Mouse (Mus musculus): ENCODE results near the gene Lad1. TPM values are rescaled to one million over a fixed set of nuclear protein-coding genes. Genes with fewer than 3 reads are reported as not detected.

Gene Lad1
- polyA plus RNA-seq, 1 experiment from 2014 or later: 3.2 TPM

DNA sequence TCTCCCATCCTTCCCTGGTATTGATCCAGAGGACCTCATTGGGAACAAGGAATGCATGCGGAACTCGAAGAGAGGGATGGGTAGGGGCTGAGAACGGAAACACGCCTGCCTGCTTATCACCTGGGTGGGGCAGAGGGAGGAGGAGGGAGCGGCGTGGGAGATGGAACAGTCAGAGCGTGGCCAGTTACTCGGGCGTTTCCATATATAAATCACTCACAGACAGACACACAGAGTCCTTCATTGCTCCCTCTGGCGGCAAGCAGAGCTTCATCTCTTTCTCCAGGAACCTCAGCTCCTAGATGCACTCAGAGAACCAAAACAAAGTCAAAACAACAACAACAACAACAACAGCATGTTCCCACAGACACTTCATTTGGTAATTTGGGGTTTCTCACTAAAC, 29.7 kb upstream of the Lad1 start:
- WGBS: 12% methylated on average over 10 of the region's 10 CpGs
- no peaks in the 10 kb centered on the region for H3K36me3 ChIP-seq
- no peaks in the 10 kb centered on the region for H3K27me3 ChIP-seq
- no peak overlapping the region for H3K9ac ChIP-seq
- peak overlapping the region; percentile 44 for H3K4me2 ChIP-seq
- H3K4me3 ChIP-seq: 0 out of 2 replicates have a peak overlapping the region, but pooled peaks have one; percentile 2
- no peaks in the 10 kb centered on the region for H3K9me3 ChIP-seq (replicated peaks)
- peak overlapping the region; percentile 35; the same call in 1 of the 2 replicates for H3K27ac ChIP-seq
- ATAC-seq (replicated peaks; ENCODE audit: insufficient number of reproducible peaks, insufficient read depth, low FRiP score, low read depth): no peak
- peaks cover 29% of the 10 kb centered on the region for H3K4me1 ChIP-seq (replicated peaks)

DNA sequence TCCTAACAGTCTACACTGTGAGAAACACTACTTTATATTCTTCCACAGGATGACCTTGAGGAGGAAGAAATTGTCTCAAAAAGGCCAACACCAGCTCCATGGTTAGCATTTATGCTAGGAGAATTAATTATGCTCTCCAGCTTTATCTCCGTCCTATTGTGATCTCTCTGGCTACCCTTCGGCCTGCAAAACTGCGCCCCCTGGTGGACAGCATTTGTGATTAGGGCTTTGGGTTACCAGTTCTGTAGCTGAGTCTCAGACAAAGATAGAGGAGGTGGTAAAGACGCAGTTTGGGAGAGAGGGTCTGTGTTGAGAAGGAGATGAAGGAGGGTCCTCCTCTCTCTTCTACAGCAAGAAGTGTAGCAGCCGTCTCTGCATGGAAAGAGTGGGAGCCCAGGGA, 28.6 kb upstream of the Lad1 start:
- no peak overlapping the region for H3K9ac ChIP-seq
- no peak overlapping the region for H3K4me2 ChIP-seq
- H3K36me3 ChIP-seq: no peaks in the 10 kb centered on the region
- no peak overlapping the region for H3K4me3 ChIP-seq
- H3K27me3 ChIP-seq: no peaks in the 10 kb centered on the region
- 11% methylated on average over 5 of the region's 5 CpGs for WGBS
- H3K4me1 ChIP-seq (replicated peaks): peaks cover 40% of the 10 kb centered on the region
- H3K27ac ChIP-seq: no peak overlapping the region
- no peak for ATAC-seq (replicated peaks; ENCODE audit: insufficient number of reproducible peaks, insufficient read depth, low FRiP score, low read depth)
- H3K9me3 ChIP-seq (replicated peaks): no peaks in the 10 kb centered on the region

DNA sequence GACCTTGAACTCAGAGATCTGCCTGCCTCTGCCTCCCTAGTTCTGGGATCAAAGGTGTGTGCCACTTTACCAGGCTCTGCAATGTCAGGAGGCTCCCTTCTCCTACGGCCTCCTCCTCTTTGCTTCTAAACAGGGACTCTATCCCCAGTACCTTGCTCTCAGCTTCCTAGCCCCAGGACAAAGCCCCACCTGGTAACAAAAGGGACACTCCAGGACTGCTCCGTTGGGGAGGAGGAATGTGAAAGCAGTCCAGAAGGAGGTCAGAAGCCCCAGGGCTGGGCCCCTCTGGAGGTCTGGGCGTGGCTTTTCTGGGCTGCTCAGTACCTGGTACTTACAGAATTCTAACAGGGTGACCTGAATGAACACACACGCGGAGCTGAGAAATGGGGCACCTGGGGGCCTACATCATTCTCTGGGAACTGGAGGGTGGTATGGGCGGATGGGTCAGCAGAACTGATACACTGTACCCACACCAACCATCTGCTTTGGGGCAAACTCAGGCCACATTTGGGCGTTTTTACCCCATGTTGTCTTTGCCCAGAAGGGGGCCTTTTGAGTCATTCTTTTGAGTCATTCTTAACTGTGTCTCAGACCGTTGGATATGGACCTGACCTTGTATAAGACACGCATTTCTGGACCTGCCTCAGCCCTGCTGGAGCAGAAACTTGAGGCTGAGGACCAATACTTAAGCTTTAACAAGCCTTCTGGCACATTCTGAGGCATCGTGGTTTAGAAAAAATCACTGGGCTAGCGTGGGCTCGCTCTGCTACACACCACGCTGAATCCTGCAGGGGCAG, 26.1 kb upstream of the Lad1 start:
- no peak overlapping the region for H3K4me2 ChIP-seq
- H3K4me1 ChIP-seq (replicated peaks): peaks cover 65% of the 10 kb centered on the region
- no peak overlapping the region for H3K9ac ChIP-seq
- no peaks in the 10 kb centered on the region for H3K27me3 ChIP-seq
- ATAC-seq (replicated peaks; ENCODE audit: insufficient number of reproducible peaks, insufficient read depth, low FRiP score, low read depth): no peak
- H3K36me3 ChIP-seq: no peaks in the 10 kb centered on the region
- H3K27ac ChIP-seq: no peak overlapping the region
- H3K9me3 ChIP-seq (replicated peaks): no peaks in the 10 kb centered on the region
- WGBS: 73% methylated on average over 13 of the region's 13 CpGs
- no peak overlapping the region for H3K4me3 ChIP-seq

DNA sequence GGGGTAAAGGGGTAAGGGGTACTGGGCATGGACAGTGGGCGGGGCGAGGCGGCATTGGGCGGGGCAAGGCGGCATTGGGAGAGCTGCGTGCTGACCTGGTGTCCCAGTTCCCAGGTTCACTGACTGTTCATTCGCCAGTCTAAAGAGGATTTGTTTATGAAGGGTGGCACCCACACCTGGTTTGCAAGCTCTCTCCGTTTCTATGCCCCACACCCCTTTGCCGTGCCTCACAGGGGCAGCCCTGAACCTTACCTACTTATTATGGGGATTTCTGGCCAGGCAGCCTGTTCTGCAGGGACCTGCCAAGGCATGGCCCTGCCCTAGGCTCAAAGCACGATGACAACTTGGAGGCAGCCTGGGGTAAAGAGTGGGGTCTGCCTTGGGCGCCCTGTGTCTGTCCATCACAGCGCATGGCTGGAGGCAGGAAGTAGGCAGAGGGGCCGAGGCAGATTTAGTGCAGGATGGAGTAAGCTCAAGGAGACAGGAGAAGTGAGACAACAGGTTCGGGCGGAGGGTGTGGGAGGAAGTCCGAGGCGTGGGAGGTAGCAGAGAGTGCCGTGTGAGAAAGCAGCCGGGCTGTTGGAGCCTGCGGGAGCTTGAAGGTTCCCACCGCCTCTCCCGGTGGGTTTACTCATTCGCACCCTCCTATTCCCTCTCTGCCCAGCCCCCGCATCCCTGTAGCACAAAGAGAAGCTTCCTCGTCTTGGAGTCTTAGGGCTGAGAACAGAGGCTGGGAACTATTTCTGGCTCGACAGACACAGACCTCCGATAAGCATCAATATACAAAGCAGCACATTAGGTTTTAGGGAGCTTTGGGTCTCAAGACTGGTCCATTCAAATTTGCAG, 24.8 kb upstream of the Lad1 start:
- Histone ChIP-seq H3K9ac (peak overlapping the region; percentile 56), H3K36me3 (no peaks in the 10 kb centered on the region), H3K4me2 (peak overlapping the region; percentile 66), H3K9me3 (replicated peaks) (no peaks in the 10 kb centered on the region), H3K4me3 (peak overlapping the region; percentile 36), H3K27me3 (no peaks in the 10 kb centered on the region), H3K27ac (peak overlapping the region; percentile 90), H3K4me1 (replicated peaks) (peaks cover 67% of the 10 kb centered on the region)
- peak; percentile 29 for ATAC-seq (replicated peaks; ENCODE audit: insufficient number of reproducible peaks, insufficient read depth, low FRiP score, low read depth)
- 20% methylated on average over 27 of the region's 27 CpGs for WGBS

DNA sequence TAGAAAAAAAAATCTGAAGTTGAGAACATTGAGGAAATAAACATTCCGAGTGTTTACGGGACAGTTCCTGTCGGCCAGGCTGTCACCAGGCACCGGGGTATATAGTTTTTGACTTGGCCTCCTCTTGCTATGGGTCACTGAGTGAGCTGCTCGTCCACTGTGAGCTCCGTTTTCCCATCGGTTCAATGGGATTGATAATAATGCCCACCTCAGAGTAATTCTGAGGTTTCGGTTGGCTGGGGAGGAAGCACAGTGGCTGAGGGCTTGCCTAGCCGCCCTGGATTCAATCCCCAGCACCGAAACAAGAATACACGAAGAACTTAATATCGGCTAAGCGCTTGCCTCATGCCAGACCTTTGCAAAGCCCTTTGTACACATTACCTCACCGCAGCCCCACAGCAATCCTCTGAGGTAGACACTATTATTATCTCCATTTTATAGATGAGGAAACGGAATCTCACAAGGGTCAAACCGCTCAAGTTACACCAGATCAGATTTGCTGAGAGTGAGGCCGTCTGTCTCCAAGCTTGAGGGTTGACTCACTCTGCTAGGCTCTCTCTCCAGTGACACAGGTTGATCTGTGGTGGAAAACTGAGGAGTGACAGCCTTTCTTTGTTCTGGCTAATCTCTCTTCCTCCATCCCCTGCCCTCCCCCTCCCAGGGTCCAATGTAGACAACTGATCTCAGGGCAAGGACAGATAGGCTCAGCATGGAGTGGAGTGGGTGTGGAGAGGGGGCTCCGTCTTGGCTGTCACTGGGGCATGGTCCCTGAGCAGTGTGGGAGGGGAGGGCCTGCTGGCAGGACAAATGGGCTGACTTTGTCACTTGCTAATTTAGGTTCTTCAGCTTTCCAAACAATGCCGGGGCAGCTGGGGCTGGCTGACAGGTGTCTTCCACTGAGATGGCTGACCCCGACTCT, 23.9 kb upstream of the Lad1 start:
- peak; percentile 76 for ATAC-seq (replicated peaks; ENCODE audit: insufficient number of reproducible peaks, insufficient read depth, low FRiP score, low read depth)
- 12% methylated on average over 20 of the region's 20 CpGs for WGBS
- H3K9ac ChIP-seq: peak overlapping the region; percentile 56
- H3K9me3 ChIP-seq (replicated peaks): no peaks in the 10 kb centered on the region
- peaks cover 69% of the 10 kb centered on the region for H3K4me1 ChIP-seq (replicated peaks)
- peak overlapping the region; percentile 90 for H3K27ac ChIP-seq
- H3K36me3 ChIP-seq: no peaks in the 10 kb centered on the region
- H3K27me3 ChIP-seq: no peaks in the 10 kb centered on the region
- H3K4me2 ChIP-seq: peak overlapping the region; percentile 66
- H3K4me3 ChIP-seq: peak overlapping the region; percentile 36

DNA sequence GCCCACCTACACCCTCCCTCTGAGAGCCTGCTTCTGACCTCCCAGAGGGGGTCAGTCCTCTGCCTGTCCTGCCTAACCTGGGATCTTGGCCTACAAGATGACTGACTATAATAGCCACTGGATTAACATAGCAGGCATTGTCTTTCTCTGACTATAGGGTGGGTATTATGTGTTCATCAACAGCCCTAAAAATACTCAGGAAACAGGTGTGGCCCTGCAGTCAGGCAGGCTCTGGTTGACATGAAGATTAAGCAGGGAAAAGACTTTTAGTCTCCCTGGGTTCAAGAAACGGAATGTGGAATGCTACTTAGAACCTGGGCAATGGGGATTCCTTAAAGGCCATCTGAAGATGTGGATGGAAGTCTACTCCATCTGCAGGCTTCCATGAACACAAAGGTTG, 19.9 kb upstream of the Lad1 start:
- Histone ChIP-seq H3K27ac (peak overlapping the region; percentile 99), H3K27me3 (no peaks in the 10 kb centered on the region), H3K36me3 (no peaks in the 10 kb centered on the region), H3K4me2 (peak overlapping the region; percentile 72), H3K9me3 (replicated peaks) (no peaks in the 10 kb centered on the region), H3K9ac (0 out of 2 replicates have a peak overlapping the region, but pooled peaks have one; percentile 22), H3K4me1 (replicated peaks) (peaks cover 86% of the 10 kb centered on the region), H3K4me3 (no peak overlapping the region; the same call in 1 of the 2 replicates)
- no peak for ATAC-seq (replicated peaks; ENCODE audit: insufficient number of reproducible peaks, insufficient read depth, low FRiP score, low read depth)
- WGBS: 71% methylated on average over 1 of the region's 1 CpGs

DNA sequence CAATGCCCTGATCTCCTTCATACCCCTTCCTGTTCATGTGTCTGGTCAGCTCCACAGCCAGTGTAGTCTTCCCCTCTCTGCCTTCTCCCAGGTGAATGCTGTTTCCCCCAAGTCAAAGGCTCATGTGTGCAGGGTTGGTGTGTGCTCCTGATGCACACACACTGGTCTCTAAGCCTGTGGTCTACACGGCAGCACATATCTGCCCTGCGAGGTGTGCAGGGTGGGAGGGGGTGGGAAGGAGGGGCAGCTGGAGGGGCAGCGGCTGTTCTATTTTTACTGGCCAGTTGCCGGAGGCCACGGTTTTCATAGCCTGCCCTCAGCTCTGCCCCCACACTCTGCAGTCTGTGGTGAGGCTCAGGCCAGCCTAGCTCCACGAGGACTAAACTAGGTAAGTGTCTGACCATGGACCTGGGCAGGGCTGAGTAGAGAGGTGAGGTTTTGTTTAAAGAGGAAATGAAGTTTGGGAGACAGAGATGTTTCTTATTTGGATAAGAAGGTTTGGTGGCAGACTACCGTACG, 19.2 kb upstream of the Lad1 start:
- Histone ChIP-seq H3K36me3 (no peaks in the 10 kb centered on the region), H3K27me3 (no peaks in the 10 kb centered on the region), H3K9ac (peak overlapping the region; percentile 80), H3K27ac (peak overlapping the region; percentile 99), H3K9me3 (replicated peaks) (no peaks in the 10 kb centered on the region), H3K4me2 (peak overlapping the region; percentile 72), H3K4me3 (peak overlapping the region; percentile 61), H3K4me1 (replicated peaks) (peaks cover 86% of the 10 kb centered on the region)
- peak; percentile 29 for ATAC-seq (replicated peaks; ENCODE audit: insufficient number of reproducible peaks, insufficient read depth, low FRiP score, low read depth)
- 18% methylated on average over 8 of the region's 8 CpGs for WGBS

DNA sequence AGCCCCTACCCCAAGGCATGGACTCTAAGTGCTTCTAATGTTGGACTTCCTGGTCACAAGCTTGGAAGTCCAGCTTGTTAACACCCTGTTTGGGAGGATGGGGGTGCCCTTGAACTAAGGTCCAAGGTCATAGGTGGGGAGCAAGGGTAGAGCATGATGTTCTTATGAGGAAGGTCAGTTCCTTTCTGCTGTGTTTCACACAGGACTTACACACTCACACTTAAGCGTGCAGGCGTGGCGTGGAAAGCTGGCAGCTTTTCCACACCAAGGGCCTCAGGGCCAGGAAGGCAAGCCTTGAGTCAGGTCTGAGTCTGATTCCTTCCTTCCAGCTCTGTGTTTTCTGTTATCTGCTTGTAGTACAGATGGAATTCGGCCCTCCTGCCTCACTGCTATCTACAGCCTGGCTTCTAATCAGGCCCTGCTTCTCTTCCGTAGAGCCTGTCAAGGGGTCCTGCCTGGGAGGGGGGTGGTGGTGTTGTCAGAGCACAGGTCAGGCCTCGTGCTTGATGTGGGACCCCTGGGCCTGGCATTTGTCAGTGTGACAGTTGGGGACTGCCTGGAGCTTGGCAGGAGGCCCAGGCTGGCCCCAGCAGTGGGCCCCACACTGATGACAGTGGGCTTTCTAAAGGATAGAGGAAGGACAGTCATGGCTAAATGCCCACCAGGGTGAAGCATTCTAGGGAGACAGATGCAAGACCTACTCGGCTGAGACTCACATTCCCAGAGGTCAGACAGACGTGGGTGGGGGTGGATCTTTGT, 18.0 kb upstream of the Lad1 start:
- H3K36me3 ChIP-seq: 0 out of 2 replicates have a peak, but pooled peaks cover 5% of the 10 kb centered on the region
- no peaks in the 10 kb centered on the region for H3K27me3 ChIP-seq
- peak; percentile 94 for ATAC-seq (replicated peaks; ENCODE audit: insufficient number of reproducible peaks, insufficient read depth, low FRiP score, low read depth)
- H3K9ac ChIP-seq: peak overlapping the region; percentile 80
- H3K4me2 ChIP-seq: peak overlapping the region; percentile 72
- H3K27ac ChIP-seq: peak overlapping the region; percentile 99
- 7% methylated on average over 8 of the region's 8 CpGs for WGBS
- no peaks in the 10 kb centered on the region for H3K9me3 ChIP-seq (replicated peaks)
- H3K4me1 ChIP-seq (replicated peaks): peaks cover 86% of the 10 kb centered on the region
- H3K4me3 ChIP-seq: peak overlapping the region; percentile 61

DNA sequence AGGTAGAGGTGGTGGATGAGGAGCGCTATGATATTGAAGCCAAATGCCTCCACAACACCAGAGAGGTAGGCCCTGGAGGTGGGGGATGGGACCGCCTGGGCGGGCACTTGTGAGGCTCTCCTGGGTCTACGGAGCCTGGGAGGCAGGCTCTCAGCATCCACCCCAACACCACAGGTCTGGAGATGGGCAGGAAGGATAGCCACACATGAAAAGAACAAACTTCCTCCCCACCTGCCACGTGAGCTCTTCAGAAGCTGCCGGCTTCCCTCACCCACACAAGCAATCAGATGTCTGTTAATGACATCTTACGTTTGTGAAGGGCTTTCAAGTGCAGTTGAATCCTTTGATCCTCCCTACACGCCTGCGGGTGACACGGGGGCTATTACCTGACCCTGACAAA, 10.9 kb upstream of the Lad1 start:
- H3K36me3 ChIP-seq: peaks cover 45% of the 10 kb centered on the region
- peaks cover 80% of the 10 kb centered on the region for H3K4me1 ChIP-seq (replicated peaks)
- peak overlapping the region; percentile 32 for H3K9ac ChIP-seq
- ATAC-seq (replicated peaks; ENCODE audit: insufficient number of reproducible peaks, insufficient read depth, low FRiP score, low read depth): no peak
- H3K9me3 ChIP-seq (replicated peaks): no peaks in the 10 kb centered on the region
- H3K27me3 ChIP-seq: no peaks in the 10 kb centered on the region
- H3K27ac ChIP-seq: peak overlapping the region; percentile 85
- WGBS: 35% methylated on average over 10 of the region's 10 CpGs
- no peak overlapping the region for H3K4me3 ChIP-seq
- H3K4me2 ChIP-seq: peak overlapping the region; percentile 38

DNA sequence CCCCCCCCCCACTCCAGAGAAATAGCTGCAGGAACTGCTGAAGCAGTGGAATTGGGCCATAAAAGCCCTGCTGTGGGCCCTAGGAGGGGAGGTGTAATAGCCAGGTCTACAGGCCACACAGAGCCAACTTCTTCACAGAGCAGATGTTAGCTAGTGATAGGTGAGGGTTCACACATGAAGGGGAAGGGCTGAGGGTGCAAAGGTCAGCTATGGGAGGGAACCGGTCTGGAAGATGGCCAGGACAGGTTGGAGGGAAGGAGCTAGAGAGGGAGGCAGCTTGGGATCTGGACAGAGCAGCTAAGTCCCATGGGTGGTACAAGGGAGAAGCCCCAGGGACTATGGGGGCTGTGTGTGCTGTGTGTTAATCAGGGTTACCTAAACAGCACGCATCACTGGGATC, 8.2 kb upstream of the Lad1 start:
- H3K9me3 ChIP-seq (replicated peaks): no peaks in the 10 kb centered on the region
- ATAC-seq (replicated peaks; ENCODE audit: insufficient number of reproducible peaks, insufficient read depth, low FRiP score, low read depth): no peak
- H3K27ac ChIP-seq: peak overlapping the region; percentile 85
- no peaks in the 10 kb centered on the region for H3K27me3 ChIP-seq
- no peak overlapping the region for H3K9ac ChIP-seq
- peaks cover 72% of the 10 kb centered on the region for H3K4me1 ChIP-seq (replicated peaks)
- no peak overlapping the region for H3K4me3 ChIP-seq
- WGBS: 55% methylated on average over 2 of the region's 2 CpGs
- peaks cover 41% of the 10 kb centered on the region for H3K36me3 ChIP-seq
- H3K4me2 ChIP-seq: no peak overlapping the region
